Mouse (Mus musculus): ENCODE data around the gene Grk4.
A peak's percentile ranks its signal among the peaks of the same experiment; 100 is the strongest.

The Grk4 gene

DNA sequence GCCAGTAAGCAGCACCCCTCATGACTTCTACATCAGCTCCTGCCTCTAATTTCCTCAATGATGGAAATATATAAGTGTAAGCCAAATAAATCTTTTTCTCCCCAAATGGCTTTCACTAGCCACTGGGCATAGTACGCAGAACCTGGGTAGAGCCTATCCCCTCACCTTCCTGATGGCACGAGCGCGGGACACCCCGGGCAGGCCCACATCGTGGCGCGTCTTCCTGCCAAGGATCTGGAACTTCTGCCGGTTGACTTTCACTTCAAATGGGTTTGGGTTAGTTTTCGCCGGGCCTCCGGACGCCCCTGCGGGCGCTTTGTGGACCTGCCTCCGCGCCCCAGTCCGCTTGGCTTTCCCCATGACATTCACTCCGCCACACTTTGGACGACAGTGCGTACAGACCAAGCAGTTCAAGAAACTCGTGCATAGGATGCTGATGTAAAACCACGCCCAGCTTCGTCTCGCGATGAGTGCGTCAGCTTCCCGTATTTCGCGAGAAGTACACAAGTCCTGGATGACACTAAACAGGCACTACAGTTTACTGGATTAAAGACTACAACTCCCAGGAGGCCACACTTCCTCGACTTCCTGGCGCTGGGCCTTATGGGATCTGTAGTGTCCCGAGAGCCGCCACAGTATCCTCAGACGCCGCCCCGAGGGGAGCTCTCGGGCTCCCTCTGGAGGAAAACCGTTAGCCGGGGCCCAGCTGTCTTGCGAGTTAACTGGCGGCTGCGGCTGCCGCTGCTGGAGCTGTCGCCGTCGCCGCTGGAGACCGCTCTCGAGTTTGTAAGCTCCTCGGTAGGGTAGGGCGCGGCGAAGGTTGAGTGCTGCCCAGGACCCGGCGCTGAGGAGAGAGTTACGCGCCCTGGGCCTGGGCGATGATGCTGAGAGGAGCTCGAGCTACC is at the start of gene Grk4, which contains the start of gene Nop14:
Gene Grk4, plus strand, starts transcription at position 694 of the 905 bp plus-strand sequence.
Gene Nop14, minus strand, starts transcription at position 463 of the 905 bp plus-strand sequence.
- DNase-seq (ENCODE audit: low read depth, low spot score): peak; percentile 99

DNA sequence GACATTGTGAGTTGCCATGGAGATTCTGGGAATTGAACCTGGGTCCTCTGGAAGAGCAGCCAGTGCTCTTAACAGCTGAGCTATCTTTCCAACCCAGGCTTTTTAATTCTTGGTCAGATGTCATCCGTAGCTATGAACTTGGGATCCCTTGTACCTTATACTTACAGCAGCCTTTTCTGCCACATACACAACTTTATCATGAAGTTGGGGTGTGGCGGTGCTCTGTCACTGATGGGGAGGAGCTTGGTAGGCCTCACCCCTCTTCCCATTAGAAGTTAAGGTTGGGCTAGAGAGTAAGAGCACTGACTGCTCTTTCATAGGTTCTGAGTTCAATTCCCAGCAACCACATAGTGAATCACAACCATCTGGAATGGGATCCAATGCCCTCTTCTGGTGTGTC is 27.2 kb upstream of the Grk4 start:
- no peak for DNase-seq (ENCODE audit: low read depth, low spot score)

DNA sequence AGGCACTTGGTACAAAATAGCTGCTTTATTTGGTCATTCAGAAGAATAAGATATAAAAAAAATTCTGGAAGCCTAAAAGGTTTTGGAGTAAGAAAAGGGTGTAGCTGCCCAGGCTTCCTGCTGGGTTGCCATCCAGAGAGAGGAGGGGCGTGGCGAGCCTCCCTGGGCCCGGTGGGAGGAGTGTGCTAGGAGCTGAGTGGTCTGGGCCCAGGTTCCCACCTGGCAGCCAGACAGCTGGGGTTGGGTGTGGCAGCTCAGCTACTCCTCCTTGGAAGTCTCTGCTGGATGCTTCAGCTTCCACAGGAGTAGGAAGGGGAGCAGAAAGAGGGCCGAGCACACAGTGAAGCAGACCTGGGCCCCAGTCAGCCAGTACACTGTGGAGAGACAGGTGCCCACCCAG is 26.5 kb upstream of the Grk4 start:
- DNase-seq (ENCODE audit: low read depth, low spot score): no peak

DNA sequence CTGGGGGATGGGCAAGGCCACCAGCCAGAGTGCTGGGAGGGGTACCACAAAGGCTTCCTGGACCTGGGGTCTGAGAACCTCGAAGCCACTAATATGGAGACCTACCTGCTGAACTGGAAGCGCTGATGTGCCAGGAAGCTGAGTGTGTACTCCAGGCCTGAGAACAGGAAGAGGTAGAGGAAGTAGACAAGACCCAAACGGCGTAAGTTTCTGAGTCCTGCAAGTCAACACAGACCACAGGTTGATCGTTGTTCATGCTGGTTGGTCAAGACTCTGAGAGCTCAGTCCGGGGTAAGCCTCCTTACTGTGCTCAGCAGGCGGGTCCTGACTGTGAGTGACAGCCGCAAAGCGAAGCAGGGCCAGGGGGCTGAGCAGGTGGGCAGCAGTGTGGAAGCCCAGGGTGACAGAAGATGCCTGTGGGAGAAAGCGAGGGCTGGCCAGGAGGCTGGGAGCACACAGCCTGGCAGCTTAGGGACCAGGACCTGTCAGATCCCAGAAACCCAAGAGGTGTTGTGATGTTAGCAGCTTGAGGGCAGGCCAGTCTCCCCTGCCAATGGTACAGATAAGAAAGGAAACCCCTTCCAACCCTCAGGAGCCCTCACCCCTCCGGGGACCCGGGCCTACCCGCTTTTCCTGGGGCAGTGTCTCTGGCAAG is 25.3 kb upstream of the Grk4 start:
- DNase-seq (ENCODE audit: low read depth, low spot score): no peak

DNA sequence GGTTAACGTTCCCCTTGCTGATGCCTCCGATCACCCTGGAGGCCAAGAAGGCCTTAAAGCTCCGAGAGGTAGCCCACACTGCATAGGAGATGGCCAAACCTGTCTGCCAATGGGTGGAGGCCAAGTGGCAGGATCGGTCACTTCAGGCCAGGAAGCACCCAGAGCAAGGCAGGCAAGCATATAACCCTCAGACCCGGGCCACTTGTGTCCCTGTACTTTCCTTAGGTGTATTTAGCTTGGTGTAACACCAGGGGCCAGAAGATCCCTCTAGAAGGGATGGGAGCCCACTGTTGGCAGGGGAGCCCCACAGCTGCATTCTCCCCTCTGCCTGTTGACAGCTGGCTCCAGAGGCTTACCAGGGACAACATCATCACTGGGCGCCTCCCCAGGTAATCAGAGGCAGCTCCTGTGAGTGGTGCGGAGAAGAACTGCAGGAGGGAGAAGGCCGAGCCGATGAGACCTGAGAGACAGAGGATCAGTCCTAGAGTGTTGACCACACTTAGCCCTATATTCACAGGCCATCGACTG is 24.4 kb upstream of the Grk4 start:
- DNase-seq (ENCODE audit: low read depth, low spot score): no peak

DNA sequence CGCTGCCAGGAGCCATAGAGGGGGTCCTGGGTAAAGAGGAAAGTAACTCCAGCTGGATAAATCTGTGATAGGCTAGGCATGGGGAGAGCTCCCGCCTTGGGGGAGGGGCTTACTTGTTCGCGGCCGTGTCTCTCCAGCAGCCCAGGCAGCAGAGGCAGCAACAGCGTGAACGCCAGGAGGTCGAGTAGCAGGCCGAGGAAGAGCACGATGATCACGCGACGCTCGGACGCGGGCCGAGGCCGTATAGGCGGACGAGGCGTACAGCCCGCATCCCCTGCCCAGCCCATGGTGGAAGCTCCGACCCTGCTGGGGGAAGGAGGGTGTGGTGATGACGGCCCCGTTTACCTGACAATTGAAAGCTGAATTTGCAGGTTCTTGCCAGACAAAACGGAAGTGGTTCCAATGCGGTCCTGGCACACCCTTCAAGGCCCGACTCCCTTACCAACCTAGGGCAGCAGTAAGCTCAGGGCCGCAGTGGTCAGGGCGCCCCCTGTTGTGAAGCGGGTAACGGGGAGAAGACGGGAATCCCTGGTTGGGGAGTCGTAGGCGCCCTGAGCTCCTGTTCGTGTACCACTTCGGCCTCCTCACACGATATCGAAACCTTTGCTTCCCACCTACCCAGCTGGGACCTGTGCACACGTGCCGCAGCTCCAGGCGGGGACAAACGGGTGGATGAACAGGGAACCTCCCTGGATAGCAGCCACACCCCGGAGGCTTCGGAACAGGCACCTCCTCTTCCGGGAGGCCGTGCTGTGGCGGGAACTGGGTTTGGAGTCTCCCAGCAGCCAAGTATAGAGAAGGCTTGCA is 23.5 kb upstream of the Grk4 start, which contains the start of gene Mfsd10:
Gene Mfsd10, minus strand, starts transcription at position 732 of the 807 bp plus-strand sequence.
- DNase-seq (ENCODE audit: low read depth, low spot score): peak; percentile 85

DNA sequence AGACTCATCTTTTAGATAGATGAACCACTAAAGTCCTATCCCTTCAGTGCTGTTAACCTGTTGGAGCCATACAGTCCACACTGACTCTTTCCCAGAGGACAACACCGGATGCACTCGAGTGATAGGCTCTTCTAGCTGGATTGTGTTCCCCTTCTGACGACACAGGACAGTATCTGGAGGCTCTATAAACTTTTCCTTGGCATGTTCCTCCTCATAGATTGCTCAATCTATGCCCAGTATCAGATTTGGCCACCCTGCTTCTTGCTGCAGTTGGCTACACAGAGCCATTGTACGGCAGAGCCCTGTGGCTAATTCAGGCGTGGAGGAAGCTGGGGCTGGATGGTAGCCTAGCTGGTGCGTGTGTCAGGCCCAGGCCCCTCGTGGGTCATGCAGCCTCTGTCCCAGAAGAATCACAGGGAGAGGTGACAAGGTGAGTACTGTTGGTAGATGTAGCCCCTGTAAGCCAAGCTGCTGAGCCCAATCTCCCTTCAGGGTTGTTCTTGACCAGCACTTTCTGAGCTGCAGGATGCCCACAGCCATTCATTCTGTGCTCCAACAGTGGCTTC is 22.5 kb upstream of the Grk4 start:
- DNase-seq (ENCODE audit: low read depth, low spot score): no peak

DNA sequence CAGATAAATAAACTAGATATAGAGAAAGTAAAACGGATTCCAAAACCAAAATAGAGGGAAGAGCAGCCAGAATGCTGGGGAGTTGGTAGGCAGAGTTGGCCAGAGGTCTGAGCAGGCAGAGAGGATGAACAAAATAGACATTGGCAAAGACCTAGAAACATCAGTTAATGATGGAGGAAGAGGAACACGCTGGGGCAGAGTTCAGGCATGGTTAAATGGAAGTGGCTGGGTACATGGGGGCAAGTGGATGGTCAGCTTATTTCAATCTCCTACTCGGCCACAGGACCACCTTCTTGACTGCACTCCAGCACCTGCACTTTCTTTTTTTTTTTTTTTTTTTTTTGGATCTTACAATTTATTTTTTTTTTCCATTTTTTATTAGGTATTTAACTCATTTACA is 18.2 kb upstream of the Grk4 start:
- no peak for DNase-seq (ENCODE audit: low read depth, low spot score)

DNA sequence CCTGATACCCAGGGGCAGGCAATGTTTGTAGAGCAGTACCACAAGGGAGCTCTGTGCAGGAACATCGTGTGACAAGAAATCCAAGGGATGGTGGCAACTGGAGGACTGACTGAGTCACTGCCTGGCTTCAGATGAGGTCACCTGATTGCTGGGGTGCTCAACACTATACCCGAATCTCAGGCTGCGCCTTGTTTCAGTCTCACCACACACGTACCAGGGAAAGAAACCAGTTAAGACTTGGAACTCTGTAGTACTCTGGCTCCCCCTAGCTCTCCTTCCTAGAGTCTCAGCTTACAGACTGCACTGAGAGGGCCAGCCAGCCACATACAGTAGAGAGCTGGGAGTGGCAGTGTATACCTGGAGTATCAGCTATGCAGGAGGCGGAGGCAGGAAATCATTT is 17.2 kb upstream of the Grk4 start:
- DNase-seq (ENCODE audit: low read depth, low spot score): peak; percentile 46

DNA sequence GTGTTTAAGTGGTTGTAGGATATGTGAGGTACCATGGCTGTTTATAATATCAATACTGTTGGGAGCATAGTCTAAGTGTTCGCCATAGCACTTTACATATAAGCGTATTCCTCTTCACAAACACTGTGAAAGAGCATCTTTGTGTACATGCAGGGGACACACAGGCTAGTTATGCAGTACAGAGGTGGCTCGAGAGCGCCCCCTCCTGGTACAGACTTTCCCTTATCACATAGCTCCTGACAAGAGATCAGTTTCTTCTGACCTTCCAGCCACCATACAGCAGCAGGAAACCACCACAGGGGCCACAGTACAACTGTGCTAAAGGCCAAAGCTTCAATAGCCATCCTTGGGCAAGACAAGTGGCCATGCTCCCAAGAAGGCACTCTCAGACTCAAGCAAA is 12.6 kb upstream of the Grk4 start:
- DNase-seq (ENCODE audit: low read depth, low spot score): peak; percentile 72

DNA sequence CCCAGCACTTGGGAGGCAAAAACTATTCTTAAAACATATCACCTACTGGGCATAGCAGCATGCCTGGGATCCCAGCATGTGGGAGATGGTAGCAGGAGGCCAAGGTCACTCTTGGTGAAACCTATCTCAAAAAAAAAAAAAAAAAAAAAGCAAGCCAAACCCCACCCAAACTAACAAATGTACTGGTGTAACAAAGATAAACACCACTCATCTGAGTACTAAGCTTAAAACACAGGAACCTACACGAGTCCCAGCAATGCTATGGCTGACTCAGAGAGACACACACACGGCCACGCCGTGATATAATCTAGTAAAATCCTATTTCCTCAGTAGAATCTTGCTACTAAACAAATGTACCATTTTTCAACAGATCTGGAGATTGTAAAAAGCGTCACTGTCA is 7.2 kb upstream of the Grk4 start:
- no peak for DNase-seq (ENCODE audit: low read depth, low spot score)

DNA sequence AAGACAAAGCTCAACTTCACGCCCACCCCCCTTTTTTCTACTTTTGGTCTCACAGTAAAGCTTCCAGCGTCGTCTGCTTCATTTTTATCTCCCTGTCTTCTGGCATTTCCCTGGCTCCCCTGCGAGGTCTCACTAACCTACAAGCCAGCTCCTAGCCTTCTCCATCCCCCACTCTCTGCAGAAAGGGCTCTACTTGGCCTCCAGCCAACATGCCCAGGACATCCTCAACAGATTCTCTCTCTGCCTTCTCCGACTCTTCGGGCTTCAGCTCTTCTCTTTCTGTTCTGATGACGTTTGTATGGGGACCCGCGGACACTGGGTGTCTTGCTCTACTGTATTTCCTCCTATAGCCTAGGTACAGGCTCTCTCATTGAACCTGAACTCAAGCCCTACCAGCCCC is 5.3 kb upstream of the Grk4 start:
- no peak for DNase-seq (ENCODE audit: low read depth, low spot score)

DNA sequence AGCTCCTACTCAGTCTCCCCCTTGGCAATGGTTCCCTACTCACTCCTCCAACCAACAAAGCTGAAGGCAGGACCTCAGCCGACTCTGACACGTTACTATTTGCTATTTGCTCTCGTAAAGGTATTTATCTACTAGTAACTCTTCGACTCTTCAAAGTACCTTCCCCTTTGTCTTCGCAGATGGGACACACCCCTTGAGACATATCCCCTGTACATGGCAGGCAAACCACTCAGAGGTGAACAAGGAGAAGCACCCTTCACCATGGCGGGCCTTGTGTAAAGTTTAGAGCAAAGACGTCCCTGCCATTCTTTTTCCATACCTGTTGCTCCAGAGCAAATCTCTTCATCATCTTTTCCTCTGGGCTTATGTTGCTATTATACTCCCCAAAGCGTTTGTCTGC is 2.6 kb upstream of the Grk4 start:
- DNase-seq (ENCODE audit: low read depth, low spot score): no peak

DNA sequence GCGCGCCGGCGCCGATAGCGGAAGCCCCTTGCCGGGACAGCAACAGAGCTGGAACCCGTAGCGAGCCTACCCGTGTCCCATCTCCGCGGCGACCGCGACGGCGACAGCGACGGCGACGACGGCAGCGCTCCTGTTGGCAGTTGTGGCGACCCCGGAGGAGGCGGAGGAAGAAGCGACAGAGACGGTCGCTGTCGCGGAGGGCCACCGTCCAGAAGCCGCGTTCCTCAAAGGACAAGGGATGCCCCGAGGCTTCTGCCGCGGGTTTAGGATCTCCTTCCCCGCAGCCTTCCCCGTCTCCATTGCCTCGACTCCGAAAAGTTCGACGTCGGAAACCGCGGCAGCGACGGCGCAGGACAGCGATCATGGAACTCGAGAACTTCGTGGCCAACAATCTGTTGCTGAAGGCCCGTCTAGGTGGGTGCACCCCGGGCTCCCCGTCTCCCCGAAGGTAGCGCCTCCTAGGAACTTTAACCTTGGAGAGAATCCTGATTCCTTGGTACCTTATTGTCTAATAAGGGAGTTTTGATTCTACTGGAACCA is 482 bp downstream of the Grk4 start:
- DNase-seq (ENCODE audit: low read depth, low spot score): no peak

DNA sequence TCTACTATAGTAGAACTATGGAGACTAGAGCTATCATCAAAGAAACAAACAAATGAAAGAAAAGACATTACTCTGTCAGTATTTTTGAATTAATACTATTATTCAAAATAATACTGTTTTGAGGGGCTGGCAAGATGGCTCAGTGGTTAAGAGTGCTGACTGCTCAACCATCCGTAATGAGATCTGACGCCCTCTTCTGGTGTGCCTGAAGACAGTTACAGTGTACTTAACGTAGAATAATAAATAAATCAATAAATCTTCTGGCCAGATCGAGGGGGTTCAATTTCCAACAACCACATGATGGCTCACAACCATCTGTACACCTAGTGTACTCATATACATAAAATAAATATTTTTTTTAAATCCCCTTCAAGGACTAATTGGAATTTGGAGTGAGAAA is 1.7 kb downstream of the Grk4 start:
- DNase-seq (ENCODE audit: low read depth, low spot score): no peak

DNA sequence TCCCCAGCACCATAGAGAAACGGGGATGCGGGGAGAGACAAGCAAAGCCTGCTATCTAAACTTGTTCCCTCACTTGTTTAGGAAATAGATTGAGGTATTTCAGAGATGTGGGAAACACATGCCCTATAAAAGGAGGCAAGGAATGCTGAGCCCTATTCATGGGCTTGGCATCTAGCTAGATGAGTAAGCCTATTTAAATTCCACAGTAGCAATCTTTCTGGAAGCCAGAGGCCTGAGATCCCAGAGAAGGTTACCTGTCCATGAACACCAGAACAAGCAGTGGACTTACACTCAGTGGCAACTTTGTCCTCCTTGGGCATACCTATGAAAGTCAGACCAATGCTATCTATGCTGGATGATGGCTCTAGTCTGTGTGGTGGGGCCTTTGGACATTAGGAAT is 3.1 kb downstream of the Grk4 start:
- no peak for DNase-seq (ENCODE audit: low read depth, low spot score)

DNA sequence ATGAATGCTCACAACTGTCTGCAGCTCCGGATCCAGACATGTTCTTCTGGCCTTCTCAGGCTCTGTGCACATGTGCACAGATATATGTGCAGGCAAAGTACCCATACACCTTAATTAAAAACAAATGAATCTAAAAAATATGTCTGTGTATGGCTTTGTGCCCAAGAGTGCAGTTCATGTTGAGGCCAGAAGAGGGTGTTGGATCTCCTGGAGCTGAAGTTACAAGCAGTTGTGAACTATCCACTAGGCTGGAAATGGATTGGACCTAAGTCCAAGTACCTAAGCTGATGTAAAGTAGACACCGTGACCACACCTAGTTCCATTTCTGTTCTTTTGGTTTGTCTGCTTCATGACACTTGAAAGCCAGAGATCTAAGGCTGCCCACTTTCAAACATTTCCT is 9.3 kb downstream of the Grk4 start:
- peak; percentile 35 for DNase-seq (ENCODE audit: low read depth, low spot score)

DNA sequence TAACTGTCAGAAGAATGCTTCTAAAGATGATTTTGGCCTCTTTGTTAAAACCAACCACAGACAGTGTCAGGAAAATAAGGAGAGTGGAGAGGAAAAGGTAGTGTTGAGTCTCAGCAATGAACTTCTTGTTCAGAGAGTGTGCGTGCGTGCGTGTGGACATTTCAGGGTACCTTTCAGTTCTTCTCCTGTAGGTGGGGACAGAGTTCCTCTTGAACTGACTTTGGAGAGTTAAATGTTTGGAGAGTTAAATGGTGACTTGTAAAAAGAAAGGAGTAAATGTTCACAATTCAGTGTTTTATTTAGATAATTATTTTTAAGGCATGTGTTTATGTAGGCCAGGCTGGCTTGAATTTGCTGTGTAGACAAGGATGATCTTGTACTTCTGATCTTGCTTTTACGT is 10.1 kb downstream of the Grk4 start:
- peak; percentile 45 for DNase-seq (ENCODE audit: low read depth, low spot score)

DNA sequence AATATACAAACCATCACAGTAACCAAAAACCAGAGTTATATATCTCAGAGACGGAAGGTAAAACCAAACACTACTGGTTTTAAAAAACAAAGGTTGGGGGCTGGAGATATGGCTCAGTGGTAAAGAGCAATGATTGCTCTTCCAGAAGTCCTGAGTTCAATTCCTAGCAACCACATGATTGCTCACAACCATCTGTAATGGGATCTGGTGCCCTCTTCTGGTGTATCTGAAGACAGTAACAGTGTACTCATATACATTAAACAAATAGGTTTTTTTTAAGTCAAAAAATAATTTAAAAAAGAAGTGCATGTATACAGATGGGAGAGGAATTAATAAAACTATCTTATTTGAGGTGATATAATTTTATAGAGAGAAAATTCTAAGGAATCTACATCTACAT is 29.7 kb downstream of the Grk4 start:
- peak; percentile 7 for DNase-seq (ENCODE audit: low read depth, low spot score)

DNA sequence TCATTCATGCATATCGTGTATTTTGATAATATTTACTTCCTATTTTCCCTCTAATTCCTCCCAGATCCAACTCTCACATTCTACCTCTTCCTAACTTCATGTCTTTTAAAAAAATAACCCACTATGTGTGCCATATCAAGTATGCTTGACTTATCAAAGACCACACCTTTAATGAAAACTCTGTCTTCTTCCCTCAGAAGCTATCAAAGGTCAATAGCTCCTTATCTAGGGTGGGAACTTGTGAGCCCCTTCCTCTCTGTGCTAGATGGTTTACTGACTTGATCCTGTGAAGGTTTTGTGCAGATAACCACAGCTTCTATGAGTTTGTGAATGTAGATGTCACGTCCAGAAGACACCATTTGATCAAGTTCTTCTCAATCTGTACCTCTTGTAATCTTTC is 32.6 kb downstream of the Grk4 start:
- no peak for DNase-seq (ENCODE audit: low read depth, low spot score)

DNA sequence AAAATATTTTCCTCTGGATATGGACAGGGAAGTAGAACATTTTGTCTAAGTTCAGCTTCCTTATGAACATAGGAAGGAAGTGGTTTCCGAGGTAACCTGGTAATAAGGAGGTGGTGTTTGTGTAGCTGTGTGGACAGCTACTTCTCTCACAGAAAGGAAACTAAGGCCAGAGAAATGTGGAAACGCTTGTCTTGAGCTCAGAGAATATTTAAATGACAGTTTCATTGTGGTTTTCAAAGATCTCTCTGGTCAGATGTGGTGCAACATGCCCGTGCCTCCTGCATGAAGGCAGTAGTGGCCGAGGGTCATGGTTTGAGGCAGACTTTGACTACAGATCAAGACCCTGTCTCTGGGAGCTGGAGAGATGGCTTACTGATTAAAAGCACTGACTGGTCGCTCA is 35.3 kb downstream of the Grk4 start:
- DNase-seq (ENCODE audit: low read depth, low spot score): no peak

Data from A20 (cell line).